Mouse (Mus musculus): ENCODE results near the gene Gm42742.

Gene Gm42742

GRCm38 (mm10) chr7:126996449-126996848 is 24.4 kb downstream of the Gm42742 start:
- DNase-seq, result no peak

- no peak for DNase-seq
Observed at GRCm38 (mm10) chr7:126988816-126989215, 32.1 kb downstream of the Gm42742 start.

GRCm38 (mm10) chr7:126986319-126986718 is 34.6 kb downstream of the Gm42742 start:
- peak; percentile 63 for DNase-seq

- DNase-seq, result peak; percentile 38
Observed at GRCm38 (mm10) chr7:126984667-126985444, 36.0 kb downstream of the Gm42742 start.

GRCm38 (mm10) chr7:126983113-126983512 is 37.8 kb downstream of the Gm42742 start:
- no peak for DNase-seq

- DNase-seq, result no peak
Observed at GRCm38 (mm10) chr7:126982054-126982453, 38.8 kb downstream of the Gm42742 start.

GRCm38 (mm10) chr7:126981601-126982000 is 39.3 kb downstream of the Gm42742 start:
- DNase-seq, result no peak

- DNase-seq, result no peak
Observed at GRCm38 (mm10) chr7:126978841-126979240, 42.1 kb downstream of the Gm42742 start.

GRCm38 (mm10) chr7:126976878-126977459 is 43.9 kb downstream of the Gm42742 start:
- DNase-seq, result no peak

GRCm38 (mm10) chr7:126975950-126976866 is 44.7 kb downstream of the Gm42742 start, which contains the start of gene Cdiptos:
Gene Cdiptos, minus strand, starts transcription at chr7:126976098.
- DNase-seq, result peak; percentile 94

GRCm38 (mm10) chr7:126975893-126975949 is 45.2 kb downstream of the Gm42742 start, which contains the start of gene Cdipt:
Gene Cdipt, plus strand, starts transcription at chr7:126975914.
- DNase-seq, result no peak

- no peak for DNase-seq
Observed at GRCm38 (mm10) chr7:126975493-126975892, 45.4 kb downstream of the Gm42742 start.

- DNase-seq, result no peak
Observed at GRCm38 (mm10) chr7:126967361-126967760, 53.5 kb downstream of the Gm42742 start.

- DNase-seq, result no peak
Observed at GRCm38 (mm10) chr7:126965568-126965967, 55.3 kb downstream of the Gm42742 start.
